Mouse (Mus musculus): ENCODE results near the gene Nod2. TPM values are rescaled to one million over a fixed set of nuclear protein-coding genes. Genes with fewer than 3 reads are reported as not detected.

Gene Nod2
- under 1 TPM; 0.15 to 0.39 TPM for total RNA-seq (2021)
- long read RNA-seq, experiment 1, partial matches to known transcripts: 1 of 1 reads
- long read RNA-seq, experiment 1, other reads (novel, unspliced or antisense): 0 of 1 reads
- long read RNA-seq, experiment 2: 0 reads

GRCm38 (mm10) chr8:88646837-88647778 is at the start of gene Nod2:
Nod2 (plus strand) TSS chr8:88647315.
- TF ChIP-seq CTCF (conservative IDR thresholded peaks at IDR 0.05): no peak
- peak within 1 kb of the TSS; percentile 14; the same call in 1 of the 2 replicates for H3K27ac ChIP-seq
- peak within 1 kb of the TSS; percentile 39 for H3K4me3 ChIP-seq
- DNase-seq (ENCODE audit: low spot score in 2 of 2): peak in 1 of 2 experiments; percentile 47

GRCm38 (mm10) chr8:88598578-88598977 is 48.5 kb upstream of the Nod2 start:
- no peak for DNase-seq (ENCODE audit: low spot score in 2 of 2)
- TF ChIP-seq CTCF (conservative IDR thresholded peaks at IDR 0.05): no peak
- H3K4me3 ChIP-seq: no peak overlapping the region
- no peak overlapping the region for H3K27ac ChIP-seq

- no peak for TF ChIP-seq CTCF (conservative IDR thresholded peaks at IDR 0.05)
- H3K4me3 ChIP-seq: no peak overlapping the region
- DNase-seq (ENCODE audit: low spot score in 2 of 2): no peak
- no peak overlapping the region for H3K27ac ChIP-seq
Measured at GRCm38 (mm10) chr8:88599491-88599890, 47.6 kb upstream of the Nod2 start.

GRCm38 (mm10) chr8:88603446-88603989 is 43.6 kb upstream of the Nod2 start:
- no peak overlapping the region for H3K27ac ChIP-seq
- no peak for DNase-seq (ENCODE audit: low spot score in 2 of 2)
- no peak overlapping the region for H3K4me3 ChIP-seq
- TF ChIP-seq CTCF (conservative IDR thresholded peaks at IDR 0.05): no peak

GRCm38 (mm10) chr8:88604065-88605038 is 42.8 kb upstream of the Nod2 start:
- Histone ChIP-seq H3K4me3 (no peak overlapping the region), H3K27ac (no peak overlapping the region)
- DNase-seq (ENCODE audit: low spot score in 2 of 2): peak; percentile 25 to 34
- TF ChIP-seq CTCF (conservative IDR thresholded peaks at IDR 0.05): no peak

GRCm38 (mm10) chr8:88605361-88606040 is 41.6 kb upstream of the Nod2 start:
- no peak overlapping the region for H3K4me3 ChIP-seq
- no peak for TF ChIP-seq CTCF (conservative IDR thresholded peaks at IDR 0.05)
- no peak overlapping the region for H3K27ac ChIP-seq
- no peak for DNase-seq (ENCODE audit: low spot score in 2 of 2)

GRCm38 (mm10) chr8:88609036-88609435 is 38.1 kb upstream of the Nod2 start:
- H3K4me3 ChIP-seq: no peak overlapping the region
- TF ChIP-seq CTCF (conservative IDR thresholded peaks at IDR 0.05): no peak
- DNase-seq (ENCODE audit: low spot score in 2 of 2): no peak
- no peak overlapping the region for H3K27ac ChIP-seq

- no peak for TF ChIP-seq CTCF (conservative IDR thresholded peaks at IDR 0.05)
- Histone ChIP-seq H3K4me3 (no peak overlapping the region), H3K27ac (no peak overlapping the region)
- no peak for DNase-seq (ENCODE audit: low spot score in 2 of 2)
Measured at GRCm38 (mm10) chr8:88610271-88610670, 36.8 kb upstream of the Nod2 start.

- DNase-seq (ENCODE audit: low spot score in 2 of 2): no peak
- no peak for TF ChIP-seq CTCF (conservative IDR thresholded peaks at IDR 0.05)
- Histone ChIP-seq H3K27ac (no peak overlapping the region), H3K4me3 (no peak overlapping the region)
Measured at GRCm38 (mm10) chr8:88614981-88615380, 32.1 kb upstream of the Nod2 start.

GRCm38 (mm10) chr8:88618612-88619011 is 28.5 kb upstream of the Nod2 start:
- no peak for TF ChIP-seq CTCF (conservative IDR thresholded peaks at IDR 0.05)
- no peak overlapping the region for H3K4me3 ChIP-seq
- no peak for DNase-seq (ENCODE audit: low spot score in 2 of 2)
- H3K27ac ChIP-seq: no peak overlapping the region

GRCm38 (mm10) chr8:88619513-88619912 is 27.6 kb upstream of the Nod2 start:
- Histone ChIP-seq H3K27ac (no peak overlapping the region), H3K4me3 (no peak overlapping the region)
- DNase-seq (ENCODE audit: low spot score in 2 of 2): no peak
- TF ChIP-seq CTCF (conservative IDR thresholded peaks at IDR 0.05): peak; percentile 73

GRCm38 (mm10) chr8:88620931-88621330 is 26.2 kb upstream of the Nod2 start:
- Histone ChIP-seq H3K4me3 (no peak overlapping the region), H3K27ac (no peak overlapping the region)
- no peak for TF ChIP-seq CTCF (conservative IDR thresholded peaks at IDR 0.05)
- DNase-seq (ENCODE audit: low spot score in 2 of 2): no peak

Data from layer of hippocampus, adult 2 months (tissue).